Mouse (Mus musculus) ES-E14 (cell line): ENCODE data around the gene Zbtb40.

Experiments used
- CHD2 ChIP-seq: IDR thresholded peaks from 2 replicates; pipeline ENCODE4 v1.6.1; 2014; ENCODE audit warnings: mild to moderate bottlenecking, low read depth, low read length, inconsistent platforms
- HCFC1 ChIP-seq: IDR thresholded peaks from 2 replicates; pipeline ENCODE4 v1.6.1; 2012; ENCODE audit warnings: low read length, inconsistent platforms, borderline replicate concordance; ENCODE audit not compliant: insufficient read depth
- MAFK ChIP-seq: IDR thresholded peaks from 2 replicates; pipeline ENCODE4 v1.6.1; 2014; ENCODE audit warnings: mild to moderate bottlenecking, low read depth, low read length, inconsistent platforms; ENCODE audit not compliant: insufficient read depth
- ZC3H11A ChIP-seq: IDR thresholded peaks from 2 replicates; pipeline ENCODE4 v1.6.1; 2012; ENCODE audit warnings: low read depth, mild to moderate bottlenecking, inconsistent platforms, low read length, borderline replicate concordance
- ZNF384 ChIP-seq: IDR thresholded peaks from 2 replicates; pipeline ENCODE4 v1.6.1; 2012; ENCODE audit warnings: low read depth, low read length, inconsistent platforms

- TF ChIP-seq ZNF384, result no peak
- TF ChIP-seq MAFK, result no peak
- no peak for TF ChIP-seq HCFC1
- TF ChIP-seq CHD2, result no peak
- no peak for TF ChIP-seq ZC3H11A
Observed at GRCm38 (mm10) chr4:137015934-137016333, 32.7 kb downstream of the Zbtb40 start.
